Mouse (Mus musculus) effector memory CD4-positive, alpha-beta T cell, adult 5 months (primary cell): ENCODE results near the gene Cetn3. TPM values are rescaled to one million over a fixed set of nuclear protein-coding genes. Genes with fewer than 3 reads are reported as not detected.

ENCODE experiments used
- polyA plus RNA-seq: library from polyadenylated mRNA; unstranded; fragments of 100-300 nt; shearing (Covaris generic); gene quantifications from one replicate; pipeline ENCODE4 v1.2.1, GENCODE M21; 2017

Gene Cetn3
- polyA plus RNA-seq, result 147 TPM

GRCm38 (mm10) chr13:81782971-81783404, at the start of gene Cetn3:
Gene Cetn3 (plus strand): TSS chr13:81783077.

Other genes with a start within 250 kb of the Cetn3 start
- gene Adgrv1, start 149.9 kb upstream of the Cetn3 start, polyA plus RNA-seq, result 1.4 TPM
- 31.6 TPM for gene Lysmd3, start 125.4 kb upstream of the Cetn3 start, polyA plus RNA-seq
- 8.0 TPM for gene Polr3g, start 72.1 kb upstream of the Cetn3 start, polyA plus RNA-seq
- gene Mblac2, start 71.7 kb upstream of the Cetn3 start, polyA plus RNA-seq, result 10.8 TPM